Mouse (Mus musculus) liver, embryonic 14.5 days (tissue): ENCODE results near the gene Cacng1. TPM values are rescaled to one million over a fixed set of nuclear protein-coding genes. Genes with fewer than 3 reads are reported as not detected.

ENCODE experiments used
- ATAC-seq: fragments of 200-750 bp; cut with Nextera tagmentation; 2 replicates; pipeline ENCODE4 v1.8.0; 2017; ENCODE audit warnings: moderate number of reproducible peaks, mild to moderate bottlenecking, moderate library complexity; ENCODE audit not compliant: insufficient read depth
- DNase-seq, 3 experiments: peaks; one replicate each; pipeline ENCODE4 v3.0.0-alpha.2; 2012 to 2013; ENCODE audit warnings: low read depth in 3 of 3, low spot score in 3 of 3
- H3K27ac ChIP-seq: fragments of 300-500 bp; sonication (generic); 2 replicates; pipeline ENCODE4 v1.5.1; 2014; ENCODE audit warnings: moderate library complexity, mild to moderate bottlenecking, control low read depth, inconsistent platforms
- H3K27me3 ChIP-seq: fragments of 300-500 bp; sonication (generic); 2 replicates; pipeline ENCODE4 v1.6.1; 2014; ENCODE audit warnings: mild to moderate bottlenecking, low read length, moderate library complexity; ENCODE audit not compliant: control insufficient read depth, insufficient read depth
- H3K36me3 ChIP-seq: fragments of 300-500 bp; sonication (generic); replicated peaks from 2 replicates; pipeline ENCODE4 v1.6.1; 2014; ENCODE audit warnings: low read depth; ENCODE audit not compliant: control insufficient read depth, insufficient read depth
- H3K4me1 ChIP-seq, 2 experiments: fragments of 200-500 bp in 1 of 2; fragments of 300-500 bp in 1 of 2; sonication (generic) in 1 of 2; replicated peaks; 2 replicates each; pipeline ENCODE4 v1.6.1; 2012 to 2014; ENCODE audit warnings: antibody characterized with exemption in 1 of 2, inconsistent platforms in 1 of 2, low read length in 1 of 2; ENCODE audit not compliant: control insufficient read depth in 2 of 2, insufficient read depth in 2 of 2
- H3K4me2 ChIP-seq: fragments of 300-500 bp; sonication (generic); 2 replicates; pipeline ENCODE4 v1.6.1; 2014; ENCODE audit warnings: low read depth, mild to moderate bottlenecking, control low read depth, moderate library complexity
- H3K4me3 ChIP-seq, 2 experiments: fragments of 200-500 bp in 1 of 2; fragments of 300-500 bp in 1 of 2; sonication (generic) in 1 of 2; 2 replicates each; pipeline ENCODE4 v1.5.1; 2012 to 2014; ENCODE audit warnings: low read depth in 2 of 2, low read length in 2 of 2, mild to moderate bottlenecking in 2 of 2, control low read depth in 1 of 2, inconsistent platforms in 1 of 2, moderate library complexity in 1 of 2; ENCODE audit not compliant: insufficient read depth in 1 of 2
- H3K9ac ChIP-seq: fragments of 300-500 bp; sonication (generic); replicated peaks from 2 replicates; pipeline ENCODE4 v1.6.1; 2014; ENCODE audit warnings: mild to moderate bottlenecking, control low read depth, moderate library complexity
- H3K9me3 ChIP-seq: fragments of 300-500 bp; sonication (generic); 2 replicates; pipeline ENCODE4 v1.6.1; 2016; ENCODE audit warnings: low read length, mixed read lengths; ENCODE audit not compliant: control insufficient read depth
- CTCF ChIP-seq: IDR thresholded peaks from 2 replicates; pipeline ENCODE4 v1.5.1; 2016; ENCODE audit warnings: antibody characterized with exemption, low read depth, control low read depth
- EP300 ChIP-seq: IDR thresholded peaks from 2 replicates; pipeline ENCODE4 v1.6.1; 2016; ENCODE audit warnings: antibody characterized with exemption, low read depth
- WGBS: fragments of 180-500 bp; shearing (Covaris S2); extraction: QIAGEN DNeasy Blood & Tissue Kit; methylation state at CpG from one replicate; pipeline ENCODE4 v1.1.7; 2014; ENCODE audit not compliant: insufficient replicate concordance; 5-methylcytosine and 5-hydroxymethylcytosine counted together
- polyA plus RNA-seq, 2 experiments: library from polyadenylated mRNA; depleted of rRNA in 1 of 2; stranded (reverse) in 1 of 2; unstranded in 1 of 2; fragments of >200 nt; fragmentation: Nextera tagmentation in 1 of 2; extraction: Ambion mirVana in 1 of 2; gene quantifications; 2 replicates each; pipeline versions ENCODE4 v1.2.1 to v1.2.3; 2012 to 2014

The Cacng1 gene
- polyA plus RNA-seq, 2 experiments, result not detected

GRCm38 (mm10) chr11:107657117-107657516 is 59.2 kb downstream of the Cacng1 start:
- ATAC-seq (no peak), DNase-seq (no peak)
- H3K9me3 ChIP-seq, result no peaks in the 10 kb centered on the region
- no peak for TF ChIP-seq CTCF
- TF ChIP-seq EP300, result no peak
- H3K4me1 ChIP-seq, result no peaks in the 10 kb centered on the region
- H3K36me3 ChIP-seq, result peaks cover 3% of the 10 kb centered on the region
- H3K9ac ChIP-seq, result no peak overlapping the region
- H3K27ac ChIP-seq, result no peak overlapping the region
- no peak overlapping the region for H3K4me3 ChIP-seq
- WGBS, result 81% methylated on average over 5 of the region's 5 CpGs
- no peaks in the 10 kb centered on the region for H3K27me3 ChIP-seq
- H3K4me2 ChIP-seq, result no peak overlapping the region

GRCm38 (mm10) chr11:107655538-107655937 is 60.8 kb downstream of the Cacng1 start:
- Histone ChIP-seq H3K36me3 (no peaks in the 10 kb centered on the region; the same call in 1 of the 2 replicates), H3K4me2 (no peak overlapping the region), H3K4me3 (no peak overlapping the region), H3K9ac (no peak overlapping the region), H3K9me3 (no peaks in the 10 kb centered on the region), H3K27ac (no peak overlapping the region), H3K4me1 (no peaks in the 10 kb centered on the region), H3K27me3 (no peaks in the 10 kb centered on the region)
- no peak for DNase-seq
- TF ChIP-seq CTCF (no peak), EP300 (no peak)
- WGBS, result 80% methylated on average over 4 of the region's 4 CpGs
- no peak for ATAC-seq

Other genes with a start within 250 kb of the Cacng1 start
- gene Pitpnc1, start 245.8 kb downstream of the Cacng1 start, polyA plus RNA-seq (2012; rRNA removed), result 2.7 and 3.0 TPM in 2 replicates
- 5.8 and 6.7 TPM in 2 replicates for gene Pitpnc1, start 245.8 kb downstream of the Cacng1 start, polyA plus RNA-seq (2014; fragmentation: Nextera tagmentation; extraction: Ambion mirVana)
- 22.3 and 45.6 TPM in 2 replicates for gene Psmd12, start 237.0 kb downstream of the Cacng1 start, polyA plus RNA-seq (2012; rRNA removed)
- 103 and 105 TPM in 2 replicates for gene Psmd12, start 237.0 kb downstream of the Cacng1 start, polyA plus RNA-seq (2014; fragmentation: Nextera tagmentation; extraction: Ambion mirVana)
- 3.0 TPM in 2 replicates for gene Helz, start 168.6 kb downstream of the Cacng1 start, polyA plus RNA-seq (2012; rRNA removed)
- 5.6 and 6.0 TPM in 2 replicates for gene Helz, start 168.6 kb downstream of the Cacng1 start, polyA plus RNA-seq (2014; fragmentation: Nextera tagmentation; extraction: Ambion mirVana)
- 0.15 and 0.21 TPM in 2 replicates for gene Cacng4, start 78.0 kb upstream of the Cacng1 start, polyA plus RNA-seq (2012; rRNA removed)
- gene Cacng4, start 78.0 kb upstream of the Cacng1 start, polyA plus RNA-seq (2014; fragmentation: Nextera tagmentation; extraction: Ambion mirVana), result 0.09 TPM in 1 of 2 replicates, not detected in the other
- gene Cacng5, start 198.5 kb upstream of the Cacng1 start, polyA plus RNA-seq (2012; rRNA removed), result 0.03 and 0.04 TPM in 2 replicates
- gene Cacng5, start 198.5 kb upstream of the Cacng1 start, polyA plus RNA-seq (2014; fragmentation: Nextera tagmentation; extraction: Ambion mirVana), result 0.29 TPM in 1 of 2 replicates, not detected in the other